Mouse (Mus musculus) C2C12 (cell line): Measurements from ENCODE around the gene Col13a1. TPM values are rescaled to one million over a fixed set of nuclear protein-coding genes. Genes with fewer than 3 reads are reported as not detected.

ENCODE experiments used
- H3K27me3 ChIP-seq: one replicate; pipeline ENCODE4 v1.6.1; 2011; ENCODE audit not compliant: control insufficient read depth, insufficient read depth, insufficient read length
- H3K36me3 ChIP-seq: one replicate; pipeline ENCODE4 v1.6.1; 2011; ENCODE audit not compliant: control insufficient read depth, insufficient read depth
- H3K4me3 ChIP-seq: one replicate; pipeline ENCODE4 v1.5.1; 2011; ENCODE audit warnings: mild to moderate bottlenecking, control low read depth; ENCODE audit not compliant: poor library complexity, insufficient read depth, severe bottlenecking
- H3K79me2 ChIP-seq: one replicate; pipeline ENCODE4 v1.6.1; 2011; ENCODE audit not compliant: control insufficient read depth, insufficient read depth
- H3K79me3 ChIP-seq: one replicate; pipeline ENCODE4 v1.6.1; 2011; ENCODE audit warnings: low read depth, control low read depth
- H3ac ChIP-seq: one replicate; pipeline ENCODE3; 2011; ENCODE audit warnings: low read depth; ENCODE audit not compliant: control insufficient read depth, insufficient read length
- CEBPB ChIP-seq: IDR thresholded peaks from one replicate; pipeline ENCODE4 v1.6.1; 2011; ENCODE audit warnings: low read depth, mild to moderate bottlenecking, control low read depth, moderate library complexity
- CTCF ChIP-seq: IDR thresholded peaks from one replicate; pipeline ENCODE4 v1.5.1; 2011; ENCODE audit not compliant: control insufficient read depth, insufficient read depth, insufficient read length
- FOSL1 ChIP-seq: IDR thresholded peaks from one replicate; pipeline ENCODE4 v1.8.0; 2011; ENCODE audit warnings: mild to moderate bottlenecking, low read length; ENCODE audit not compliant: poor library complexity, insufficient read depth, severe bottlenecking
- MAX ChIP-seq: IDR thresholded peaks from one replicate; pipeline ENCODE4 v1.6.1; 2011; ENCODE audit warnings: mild to moderate bottlenecking, control low read depth
- MYOD1 ChIP-seq: IDR thresholded peaks from one replicate; pipeline ENCODE4 v1.6.1; 2011; ENCODE audit warnings: low read depth; ENCODE audit not compliant: control insufficient read depth, insufficient read length
- MYOG ChIP-seq: IDR thresholded peaks from one replicate; pipeline ENCODE4 v1.6.1; 2011; ENCODE audit not compliant: control insufficient read depth, insufficient read length; ENCODE audit errors: extremely low read depth
- USF1 ChIP-seq: IDR thresholded peaks from one replicate; pipeline ENCODE4 v1.6.1; 2011; ENCODE audit warnings: low read depth, mild to moderate bottlenecking, control low read depth, moderate library complexity
- polyA plus RNA-seq: library from polyadenylated mRNA; unstranded; fragments of >200 nt; fragmentation: generic; extraction: Trizol; gene quantifications from one replicate; pipeline ENCODE4 v1.2.1, GENCODE M21; 2012; ENCODE audit warnings: missing spikeins

The Col13a1 gene
- polyA plus RNA-seq, 1 experiment: not detected

DNA sequence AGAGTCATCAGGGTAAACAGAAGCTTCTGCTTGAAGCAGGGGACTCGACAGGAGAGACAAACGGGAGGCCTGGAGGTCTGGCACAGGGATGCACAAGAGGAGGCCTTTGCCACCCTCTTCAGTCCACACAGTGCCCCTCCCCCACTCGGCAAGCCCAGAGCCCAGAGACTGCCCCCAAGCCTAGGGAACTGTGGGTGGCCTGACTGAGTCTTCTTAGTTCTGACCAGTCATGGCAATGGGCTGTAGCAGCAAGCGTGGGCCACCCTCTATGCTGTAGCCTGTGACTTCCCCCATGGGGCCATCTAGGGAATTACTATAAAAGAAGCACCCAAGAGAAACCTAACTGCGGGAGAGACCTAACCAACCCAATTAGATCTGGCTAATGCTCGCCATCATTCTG is 1.9 kb downstream of the Col13a1 start:
- H3ac ChIP-seq: no peak overlapping the region
- no peak overlapping the region for H3K4me3 ChIP-seq
- no peaks in the 10 kb centered on the region for H3K79me2 ChIP-seq
- H3K36me3 ChIP-seq: no peaks in the 10 kb centered on the region
- peaks cover 42% of the 10 kb centered on the region for H3K27me3 ChIP-seq
- no peaks in the 10 kb centered on the region for H3K79me3 ChIP-seq
- TF ChIP-seq USF1 (no peak), MAX (no peak), FOSL1 (no peak)

DNA sequence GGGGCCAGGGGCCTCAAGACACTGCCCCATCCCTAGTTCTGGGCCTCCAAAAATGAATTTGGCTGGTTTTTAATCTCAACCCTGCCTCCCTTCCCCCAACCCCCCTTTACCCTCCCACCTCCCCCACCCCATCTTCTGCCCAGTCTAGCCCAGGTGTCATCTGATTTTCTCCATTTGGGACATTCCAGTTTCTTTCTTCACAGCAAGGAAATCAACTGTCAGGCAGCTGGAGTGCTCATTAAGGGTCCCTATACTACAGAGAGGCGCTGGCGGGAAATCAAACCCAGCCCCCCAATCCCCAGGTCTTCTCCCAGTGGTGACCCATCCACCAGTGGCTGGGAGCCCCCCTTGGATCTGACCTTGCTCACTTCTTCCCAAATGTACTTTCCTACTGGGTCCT is 4.3 kb downstream of the Col13a1 start:
- H3K27me3 ChIP-seq: peaks cover 45% of the 10 kb centered on the region
- H3K79me2 ChIP-seq: no peaks in the 10 kb centered on the region
- no peaks in the 10 kb centered on the region for H3K79me3 ChIP-seq
- no peak overlapping the region for H3K4me3 ChIP-seq
- H3ac ChIP-seq: no peak overlapping the region
- no peaks in the 10 kb centered on the region for H3K36me3 ChIP-seq
- TF ChIP-seq CEBPB: no peak

DNA sequence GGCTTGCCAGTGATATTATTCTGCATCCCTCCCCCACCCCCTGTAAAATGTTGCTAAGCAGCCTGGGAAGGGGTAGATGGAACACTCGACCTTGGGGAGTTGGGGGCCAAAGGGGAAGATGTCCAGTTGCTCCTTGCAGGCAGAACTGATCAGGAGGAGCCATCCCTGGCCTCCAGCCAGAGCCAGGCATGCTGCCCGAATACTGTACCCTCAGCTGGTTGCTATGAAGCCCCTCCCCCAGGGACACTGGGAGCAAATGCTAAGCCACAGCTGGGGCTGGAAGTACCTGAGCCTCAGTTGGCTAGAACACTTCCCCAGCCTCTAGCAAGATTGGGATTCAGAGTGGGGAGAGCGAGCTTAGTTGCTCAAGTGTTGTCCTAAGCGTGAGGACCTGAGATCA is 6.9 kb downstream of the Col13a1 start:
- Histone ChIP-seq H3K27me3 (peaks cover 20% of the 10 kb centered on the region), H3K79me2 (no peaks in the 10 kb centered on the region), H3K36me3 (no peaks in the 10 kb centered on the region), H3K4me3 (no peak overlapping the region), H3ac (no peak overlapping the region), H3K79me3 (no peaks in the 10 kb centered on the region)
- no peak for TF ChIP-seq MAX
- TF ChIP-seq MYOG: no peak
- TF ChIP-seq CEBPB: no peak
- no peak for TF ChIP-seq USF1
- no peak for TF ChIP-seq CTCF
- TF ChIP-seq MYOD1: no peak
- no peak for TF ChIP-seq FOSL1

DNA sequence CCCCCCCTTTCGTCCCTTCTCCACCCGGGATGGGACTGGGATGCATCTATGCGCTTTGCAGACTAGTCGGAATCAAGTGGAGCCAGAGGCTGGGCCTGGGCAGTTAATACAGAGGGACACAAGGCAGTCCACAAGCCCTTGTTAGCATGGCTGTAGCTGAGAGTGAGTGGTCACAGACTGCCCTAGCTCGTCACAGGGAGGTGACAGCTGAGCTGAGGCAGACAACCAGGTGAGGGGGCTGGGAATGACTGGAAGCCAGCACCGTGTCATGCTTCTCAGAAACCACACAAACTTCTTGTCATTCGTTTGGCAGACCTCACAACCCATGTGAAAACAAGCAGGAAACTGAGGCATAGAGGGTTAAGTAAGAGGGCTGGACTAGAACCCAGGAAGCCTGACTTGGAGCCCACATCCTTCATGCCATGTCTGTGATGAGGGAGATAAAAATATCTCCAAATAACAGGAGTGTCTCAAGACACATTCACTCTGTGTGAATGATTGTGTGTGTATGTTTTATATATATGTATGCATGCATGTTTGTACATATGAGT is 10.8 kb downstream of the Col13a1 start:
- TF ChIP-seq CTCF (no peak), USF1 (no peak), FOSL1 (no peak), MYOG (no peak), MYOD1 (no peak), CEBPB (no peak), MAX (no peak)
- peaks cover 4% of the 10 kb centered on the region for H3K27me3 ChIP-seq
- H3K79me3 ChIP-seq: no peaks in the 10 kb centered on the region
- H3K36me3 ChIP-seq: no peaks in the 10 kb centered on the region
- H3ac ChIP-seq: no peak overlapping the region
- H3K79me2 ChIP-seq: no peaks in the 10 kb centered on the region
- no peak overlapping the region for H3K4me3 ChIP-seq

GRCm38 (mm10) chr10:61967207-61967606 is 11.7 kb downstream of the Col13a1 start:
- H3K79me3 ChIP-seq: no peaks in the 10 kb centered on the region
- H3K27me3 ChIP-seq: peaks cover 4% of the 10 kb centered on the region
- no peaks in the 10 kb centered on the region for H3K79me2 ChIP-seq
- H3ac ChIP-seq: no peak overlapping the region
- no peak overlapping the region for H3K4me3 ChIP-seq
- TF ChIP-seq FOSL1 (no peak), MYOG (no peak), MAX (no peak), CTCF (no peak), USF1 (no peak), CEBPB (no peak), MYOD1 (no peak)
- no peaks in the 10 kb centered on the region for H3K36me3 ChIP-seq

- no peaks in the 10 kb centered on the region for H3K79me3 ChIP-seq
- no peaks in the 10 kb centered on the region for H3K79me2 ChIP-seq
- H3K36me3 ChIP-seq: no peaks in the 10 kb centered on the region
- H3ac ChIP-seq: no peak overlapping the region
- TF ChIP-seq USF1: no peak
- no peak for TF ChIP-seq CEBPB
- TF ChIP-seq MAX: no peak
- TF ChIP-seq CTCF: no peak
- no peak for TF ChIP-seq FOSL1
- no peak for TF ChIP-seq MYOG
- no peak for TF ChIP-seq MYOD1
- H3K27me3 ChIP-seq: no peaks in the 10 kb centered on the region
- H3K4me3 ChIP-seq: no peak overlapping the region
Measured at GRCm38 (mm10) chr10:61965386-61965841, 13.5 kb downstream of the Col13a1 start.
